Mouse (Mus musculus) midbrain, embryonic 15.5 days (tissue): ENCODE data around the gene Gsn. TPM values are rescaled to one million over a fixed set of nuclear protein-coding genes. Genes with fewer than 3 reads are reported as not detected.

Experiments used
- ATAC-seq: fragments of 200-750 bp; cut with Nextera tagmentation; replicated peaks from 2 replicates; pipeline ENCODE4 v1.8.0; 2017; ENCODE audit warnings: moderate TSS enrichment
- H3K27ac ChIP-seq: fragments of 300-500 bp; sonication (generic); 2 replicates; pipeline ENCODE4 v1.5.1; 2015; ENCODE audit warnings: mild to moderate bottlenecking, inconsistent platforms
- H3K27me3 ChIP-seq: fragments of 300-500 bp; sonication (generic); replicated peaks from 2 replicates; pipeline ENCODE4 v1.6.1; 2015; ENCODE audit warnings: inconsistent platforms
- H3K36me3 ChIP-seq: fragments of 300-500 bp; sonication (generic); replicated peaks from 2 replicates; pipeline ENCODE4 v1.6.1; 2015; ENCODE audit warnings: inconsistent platforms
- H3K4me1 ChIP-seq: fragments of 300-500 bp; sonication (generic); 2 replicates; pipeline ENCODE4 v1.6.1; 2015; ENCODE audit warnings: inconsistent platforms
- H3K4me2 ChIP-seq: fragments of 300-500 bp; sonication (generic); 2 replicates; pipeline ENCODE4 v1.6.1; 2015; ENCODE audit warnings: inconsistent platforms, mild to moderate bottlenecking, moderate library complexity
- H3K4me3 ChIP-seq: fragments of 300-500 bp; sonication (generic); 2 replicates; pipeline ENCODE4 v1.5.1; 2015; ENCODE audit warnings: mild to moderate bottlenecking, inconsistent platforms
- H3K9ac ChIP-seq: fragments of 300-500 bp; sonication (generic); 2 replicates; pipeline ENCODE4 v1.6.1; 2015; ENCODE audit warnings: mild to moderate bottlenecking, inconsistent platforms
- H3K9me3 ChIP-seq: fragments of 300-500 bp; sonication (generic); 2 replicates; pipeline ENCODE4 v1.6.1; 2016; ENCODE audit warnings: inconsistent platforms
- WGBS: fragments of 180-500 bp; shearing (Covaris S2); methylation state at CpG from one replicate; pipeline ENCODE4 v1.1.7; 2015; ENCODE audit warnings: mixed read lengths; 5-methylcytosine and 5-hydroxymethylcytosine counted together
- polyA plus RNA-seq: library from polyadenylated mRNA; unstranded; fragments of >200 nt; fragmentation: Nextera tagmentation; extraction: Ambion mirVana; gene quantifications from 2 replicates; pipeline ENCODE4 v1.2.1, GENCODE M21; 2015

Gsn gene
- polyA plus RNA-seq, 1 experiment from 2014 or later = 18.9 TPM

GRCm38 (mm10) chr2:35270531-35270984 is 14.4 kb downstream of the Gsn start:
- H3K36me3 ChIP-seq = no peaks in the 10 kb centered on the region
- H3K27me3 ChIP-seq = no peaks in the 10 kb centered on the region
- no peak overlapping the region for H3K27ac ChIP-seq
- H3K4me2 ChIP-seq = 0 out of 2 replicates have a peak overlapping the region, but pooled peaks have one; percentile 10
- H3K4me1 ChIP-seq = peaks cover 4% of the 10 kb centered on the region; the same call in 1 of the 2 replicates
- WGBS = 13% methylated on average over 10 of the region's 10 CpGs
- peak; percentile 34; the same call in 1 of the 2 replicates for ATAC-seq
- H3K9me3 ChIP-seq = no peaks in the 10 kb centered on the region
- no peak overlapping the region for H3K9ac ChIP-seq
- no peak overlapping the region for H3K4me3 ChIP-seq

GRCm38 (mm10) chr2:35271817-35272216 is 15.6 kb downstream of the Gsn start:
- Histone ChIP-seq H3K27me3 (no peaks in the 10 kb centered on the region), H3K27ac (no peak overlapping the region), H3K9me3 (no peaks in the 10 kb centered on the region), H3K36me3 (no peaks in the 10 kb centered on the region), H3K4me1 (peaks cover 4% of the 10 kb centered on the region; the same call in 1 of the 2 replicates), H3K4me2 (no peak overlapping the region), H3K9ac (no peak overlapping the region), H3K4me3 (no peak overlapping the region)
- ATAC-seq = no peak
- WGBS = 81% methylated on average over 2 of the region's 2 CpGs

DNA sequence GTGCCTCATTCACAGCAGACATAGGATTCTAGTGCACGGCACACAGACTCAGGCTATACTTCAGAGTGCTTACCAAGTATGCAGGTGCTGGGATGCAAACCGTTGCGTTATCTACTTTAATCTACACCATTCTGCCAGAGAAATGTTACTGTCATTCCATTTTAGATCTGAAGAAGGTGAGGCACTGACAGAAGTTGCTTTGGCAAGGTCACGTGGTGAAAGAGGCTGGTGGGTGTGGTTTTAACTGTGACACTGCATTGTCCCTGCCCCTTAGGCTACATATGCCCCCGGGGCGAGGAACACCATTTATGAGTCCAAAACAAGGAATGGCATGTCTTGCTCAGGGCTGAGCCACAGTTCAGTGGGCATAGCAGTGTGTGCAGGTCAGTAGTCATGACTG is 16.7 kb downstream of the Gsn start:
- WGBS = 85% methylated on average over 6 of the region's 6 CpGs
- peaks cover 4% of the 10 kb centered on the region; the same call in 1 of the 2 replicates for H3K4me1 ChIP-seq
- no peak overlapping the region for H3K9ac ChIP-seq
- no peak overlapping the region for H3K4me2 ChIP-seq
- H3K27me3 ChIP-seq = no peaks in the 10 kb centered on the region
- H3K36me3 ChIP-seq = no peaks in the 10 kb centered on the region
- H3K4me3 ChIP-seq = no peak overlapping the region
- H3K27ac ChIP-seq = no peak overlapping the region
- ATAC-seq = no peak
- no peaks in the 10 kb centered on the region for H3K9me3 ChIP-seq

DNA sequence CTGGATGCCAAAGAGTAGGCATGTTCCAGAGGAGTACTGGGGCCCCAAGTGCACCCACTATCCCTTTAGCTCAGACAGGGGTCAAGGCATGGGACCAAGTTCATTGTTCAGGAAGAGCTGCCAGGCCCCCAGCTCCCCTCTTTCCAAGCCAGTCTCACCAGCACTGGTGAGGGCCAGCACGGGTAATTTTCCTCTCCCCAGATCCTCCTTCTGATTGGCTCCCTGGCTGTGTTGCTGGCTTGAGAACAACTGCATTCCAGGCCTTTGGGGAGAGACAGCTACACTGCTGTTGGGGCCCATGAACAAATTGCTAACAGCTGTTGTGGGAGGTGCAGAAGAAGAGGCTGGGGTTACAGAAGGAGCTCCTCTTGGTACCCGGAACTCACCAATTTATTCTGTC is 17.4 kb downstream of the Gsn start:
- Histone ChIP-seq H3K27ac (no peak overlapping the region), H3K4me3 (no peak overlapping the region), H3K4me2 (no peak overlapping the region), H3K9me3 (no peaks in the 10 kb centered on the region), H3K9ac (no peak overlapping the region), H3K4me1 (peaks cover 4% of the 10 kb centered on the region; the same call in 1 of the 2 replicates), H3K27me3 (no peaks in the 10 kb centered on the region), H3K36me3 (no peaks in the 10 kb centered on the region)
- no peak for ATAC-seq
- 44% methylated on average over 2 of the region's 2 CpGs for WGBS

- Histone ChIP-seq H3K4me1 (peaks cover 6% of the 10 kb centered on the region; the same call in 1 of the 2 replicates), H3K27ac (no peak overlapping the region), H3K4me3 (no peak overlapping the region), H3K27me3 (peaks cover 20% of the 10 kb centered on the region), H3K4me2 (no peak overlapping the region), H3K36me3 (no peaks in the 10 kb centered on the region), H3K9ac (no peak overlapping the region), H3K9me3 (no peaks in the 10 kb centered on the region)
- 81% methylated on average over 3 of the region's 3 CpGs for WGBS
- ATAC-seq = no peak
Observed at GRCm38 (mm10) chr2:35277686-35278085, 21.5 kb downstream of the Gsn start.

DNA sequence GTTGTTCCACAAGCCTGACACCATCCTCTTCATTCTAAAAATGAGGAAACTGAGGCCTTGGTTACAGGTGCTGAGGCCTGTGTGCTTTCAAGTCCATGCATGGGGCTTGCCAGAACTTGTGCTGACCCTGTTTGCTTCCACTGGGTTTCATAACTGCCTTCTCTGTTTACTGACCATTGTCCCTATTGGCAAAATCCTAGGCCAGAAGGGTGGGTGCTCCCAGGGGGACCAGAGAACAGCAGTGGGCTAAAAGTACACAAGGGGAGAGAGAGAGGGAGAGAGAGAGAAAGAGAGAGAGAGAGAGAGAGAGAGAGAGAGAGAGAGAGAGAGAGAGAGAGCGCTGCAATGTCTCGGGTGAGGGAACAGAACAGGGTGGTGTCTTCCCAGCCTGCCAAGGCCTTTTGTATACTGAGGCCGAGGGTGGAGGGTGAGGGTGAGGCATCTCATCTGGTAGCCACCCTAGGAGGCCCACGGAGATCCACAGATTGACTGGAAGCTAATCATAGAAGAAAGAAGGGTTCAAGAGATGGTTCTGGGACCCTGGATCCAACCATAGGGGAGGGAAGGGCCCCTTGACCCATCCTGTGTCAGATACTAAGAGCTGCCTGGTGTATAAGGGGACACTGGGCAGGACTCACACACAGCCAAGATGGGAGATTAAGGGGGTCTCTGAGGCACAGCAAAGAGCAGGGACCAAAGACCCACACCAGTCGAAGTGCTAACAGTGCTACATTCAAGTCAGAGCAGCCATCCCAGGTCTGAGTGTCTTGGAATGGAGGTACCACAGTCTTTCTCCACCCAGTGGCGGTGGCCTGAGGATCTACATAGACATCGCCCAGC is 22.4 kb downstream of the Gsn start:
- no peak overlapping the region for H3K4me2 ChIP-seq
- no peak overlapping the region for H3K9ac ChIP-seq
- H3K36me3 ChIP-seq = no peaks in the 10 kb centered on the region
- peaks cover 6% of the 10 kb centered on the region; the same call in 1 of the 2 replicates for H3K4me1 ChIP-seq
- no peaks in the 10 kb centered on the region for H3K9me3 ChIP-seq
- no peak overlapping the region for H3K4me3 ChIP-seq
- WGBS = 80% methylated on average over 7 of the region's 7 CpGs
- no peak for ATAC-seq
- no peak overlapping the region for H3K27ac ChIP-seq
- peaks cover 28% of the 10 kb centered on the region for H3K27me3 ChIP-seq

- 71% methylated on average over 3 of the region's 3 CpGs for WGBS
- Histone ChIP-seq H3K36me3 (no peaks in the 10 kb centered on the region), H3K9ac (no peak overlapping the region), H3K27me3 (peaks cover 35% of the 10 kb centered on the region), H3K4me1 (peaks cover 6% of the 10 kb centered on the region; the same call in 1 of the 2 replicates), H3K27ac (no peak overlapping the region), H3K4me3 (no peak overlapping the region), H3K9me3 (no peaks in the 10 kb centered on the region), H3K4me2 (no peak overlapping the region)
- no peak for ATAC-seq
Observed at GRCm38 (mm10) chr2:35280001-35280400, 23.8 kb downstream of the Gsn start.

GRCm38 (mm10) chr2:35282214-35282613 is 26.0 kb downstream of the Gsn start:
- Histone ChIP-seq H3K27me3 (peaks cover 35% of the 10 kb centered on the region), H3K4me2 (peak overlapping the region; percentile 47), H3K4me3 (peak overlapping the region; percentile 26), H3K9ac (0 out of 2 replicates have a peak overlapping the region, but pooled peaks have one; percentile 10), H3K36me3 (no peaks in the 10 kb centered on the region), H3K27ac (no peak overlapping the region), H3K9me3 (no peaks in the 10 kb centered on the region), H3K4me1 (peaks cover 6% of the 10 kb centered on the region; the same call in 1 of the 2 replicates)
- 0 out of 2 replicates have a peak, but pooled peaks have one; percentile 65 for ATAC-seq
- 4% methylated on average over 32 of the region's 32 CpGs for WGBS

GRCm38 (mm10) chr2:35283997-35284396 is 27.8 kb downstream of the Gsn start:
- Histone ChIP-seq H3K4me2 (no peak overlapping the region), H3K9ac (no peak overlapping the region), H3K4me1 (peaks cover 6% of the 10 kb centered on the region; the same call in 1 of the 2 replicates), H3K4me3 (no peak overlapping the region), H3K36me3 (no peaks in the 10 kb centered on the region), H3K9me3 (no peaks in the 10 kb centered on the region), H3K27ac (no peak overlapping the region), H3K27me3 (peaks cover 35% of the 10 kb centered on the region)
- WGBS = 75% methylated on average over 4 of the region's 4 CpGs
- no peak for ATAC-seq

DNA sequence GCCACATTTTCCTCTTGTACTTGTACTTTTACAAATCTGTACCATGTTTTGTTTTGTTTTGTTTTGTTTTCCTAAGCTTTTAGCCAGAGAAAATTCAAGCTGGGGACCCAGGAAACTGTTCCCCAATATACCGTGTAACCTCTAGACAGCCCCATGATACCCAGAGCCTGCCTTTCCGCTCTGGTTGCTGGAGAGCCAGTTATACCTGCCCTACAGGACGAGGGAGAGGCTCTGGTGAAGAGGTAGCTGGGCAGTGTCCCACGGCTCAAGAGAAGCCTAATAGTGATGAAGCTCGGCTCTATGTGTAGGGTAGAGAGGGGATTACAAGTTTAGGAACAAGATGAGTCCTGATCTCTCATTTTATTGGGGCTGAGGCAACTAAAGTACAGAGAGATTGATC is 29.0 kb downstream of the Gsn start:
- Histone ChIP-seq H3K9ac (no peak overlapping the region), H3K9me3 (no peaks in the 10 kb centered on the region), H3K27ac (no peak overlapping the region), H3K4me3 (no peak overlapping the region), H3K27me3 (peaks cover 35% of the 10 kb centered on the region), H3K4me2 (no peak overlapping the region), H3K36me3 (no peaks in the 10 kb centered on the region), H3K4me1 (peaks cover 6% of the 10 kb centered on the region; the same call in 1 of the 2 replicates)
- no peak for ATAC-seq
- WGBS = 78% methylated on average over 5 of the region's 5 CpGs

- Histone ChIP-seq H3K36me3 (no peaks in the 10 kb centered on the region), H3K4me3 (no peak overlapping the region), H3K9me3 (no peaks in the 10 kb centered on the region), H3K27me3 (peaks cover 21% of the 10 kb centered on the region), H3K27ac (no peak overlapping the region), H3K4me1 (peaks cover 5% of the 10 kb centered on the region; the same call in 1 of the 2 replicates), H3K4me2 (no peak overlapping the region), H3K9ac (no peak overlapping the region)
- WGBS = 82% methylated on average over 12 of the region's 12 CpGs
- no peak for ATAC-seq
Observed at GRCm38 (mm10) chr2:35287017-35287620, 30.9 kb downstream of the Gsn start.
